Mouse (Mus musculus) MEL (cell line): ENCODE data around the gene Olfr875. TPM values are rescaled to one million over a fixed set of nuclear protein-coding genes. Genes with fewer than 3 reads are reported as not detected.
"Not testable (repeated sequence)": the region's sequence is repeated elsewhere in the genome, so short reads cannot be mapped to it uniquely, and the experiment has no call there.

Source experiments
- DNase-seq: peaks from one replicate; pipeline ENCODE4 v3.0.0; 2011; ENCODE audit warnings: low read depth, low spot score
- H3K27ac ChIP-seq: 2 replicates; pipeline ENCODE4 v1.5.1; 2012; ENCODE audit warnings: low read depth, mild to moderate bottlenecking, control low read depth, low read length, moderate library complexity; ENCODE audit not compliant: control insufficient read depth
- H3K27me3 ChIP-seq, 2 experiments: fragments of 150-350 bp in 1 of 2; sonication (generic) in 1 of 2; 2 replicates each; pipeline ENCODE4 v1.6.1; 2012; ENCODE audit warnings: low read length in 2 of 2, mild to moderate bottlenecking in 2 of 2, improper control_type of control experiment in 1 of 2, moderate library complexity in 1 of 2; ENCODE audit not compliant: insufficient read depth in 2 of 2, control insufficient read depth in 1 of 2
- H3K36me3 ChIP-seq, 2 experiments: 2 replicates each; pipeline ENCODE4 v1.6.1; 2012 to 2014; ENCODE audit warnings: low read length in 2 of 2, improper control_type of control experiment in 1 of 2, inconsistent platforms in 1 of 2, mild to moderate bottlenecking in 1 of 2; ENCODE audit not compliant: insufficient read depth in 2 of 2, control insufficient read depth in 1 of 2
- H3K4me1 ChIP-seq, 2 experiments: fragments of 150-350 bp in 1 of 2; sonication (generic) in 1 of 2; 2 replicates each; pipeline ENCODE4 v1.6.1; 2012; ENCODE audit warnings: low read length in 2 of 2, improper control_type of control experiment in 1 of 2, mild to moderate bottlenecking in 1 of 2; ENCODE audit not compliant: insufficient read depth in 2 of 2, control insufficient read depth in 1 of 2
- H3K4me3 ChIP-seq, 2 experiments: fragments of 150-350 bp in 1 of 2; sonication (generic) in 1 of 2; 2 replicates each; pipeline ENCODE4 v1.5.1; 2012; ENCODE audit warnings: low read depth in 2 of 2, low read length in 2 of 2, mild to moderate bottlenecking in 2 of 2, moderate library complexity in 2 of 2, control low read depth in 1 of 2, improper control_type of control experiment in 1 of 2; ENCODE audit not compliant: control insufficient read depth in 1 of 2, insufficient read depth in 1 of 2
- H3K79me2 ChIP-seq: 2 replicates; pipeline ENCODE4 v1.6.1; 2012; ENCODE audit warnings: mild to moderate bottlenecking, low read length, moderate library complexity; ENCODE audit not compliant: control insufficient read depth, poor library complexity, insufficient read depth
- H3K9ac ChIP-seq: 2 replicates; pipeline ENCODE4 v1.6.1; 2012; ENCODE audit warnings: low read depth, mild to moderate bottlenecking, control low read depth, low read length, moderate library complexity; ENCODE audit not compliant: control insufficient read depth, poor library complexity, severe bottlenecking
- H3K9me3 ChIP-seq: fragments of 150-350 bp; sonication (generic); replicated peaks from 2 replicates; pipeline ENCODE4 v1.6.1; 2012; ENCODE audit warnings: mild to moderate bottlenecking, low read length, improper control_type of control experiment, moderate library complexity; ENCODE audit not compliant: insufficient read depth
- BHLHE40 ChIP-seq: IDR thresholded peaks from 2 replicates; pipeline ENCODE4 v1.6.1; 2012; ENCODE audit warnings: low read depth, mild to moderate bottlenecking, inconsistent platforms, low read length, improper control_type of control experiment, borderline replicate concordance
- CHD1 ChIP-seq: IDR thresholded peaks from 2 replicates; pipeline ENCODE4 v1.6.1; 2012; ENCODE audit warnings: low read depth, mild to moderate bottlenecking, inconsistent platforms, low read length, improper control_type of control experiment
- CHD2 ChIP-seq: IDR thresholded peaks from 2 replicates; pipeline ENCODE4 v1.6.1; 2011; ENCODE audit warnings: low read length, improper control_type of control experiment
- CTCF ChIP-seq, 3 experiments: IDR thresholded peaks in 2 of 3; conservative IDR thresholded peaks in 1 of 3; 2 replicates each; pipeline ENCODE4 v1.5.1; 2011 to 2012; ENCODE audit warnings: low read length in 3 of 3, low read depth in 2 of 3, mild to moderate bottlenecking in 2 of 3, improper control_type of control experiment in 1 of 3, inconsistent platforms in 1 of 3, mixed read lengths in 1 of 3, moderate library complexity in 1 of 3; ENCODE audit not compliant: control insufficient read depth in 1 of 3, insufficient read depth in 1 of 3, poor library complexity in 1 of 3, severe bottlenecking in 1 of 3
- E2F4 ChIP-seq: IDR thresholded peaks from 2 replicates; pipeline ENCODE4 v1.6.1; 2011; ENCODE audit warnings: low read depth, low read length, improper control_type of control experiment, borderline replicate concordance
- GABPA ChIP-seq: IDR thresholded peaks from 2 replicates; pipeline ENCODE4 v1.6.1; 2012; ENCODE audit warnings: low read depth, mild to moderate bottlenecking, inconsistent platforms, low read length, improper control_type of control experiment, moderate library complexity
- JUND ChIP-seq: IDR thresholded peaks from 2 replicates; pipeline ENCODE4 v1.6.1; 2011; ENCODE audit warnings: low read depth, mild to moderate bottlenecking, improper control_type of control experiment, low read length
- MXI1 ChIP-seq: IDR thresholded peaks from 2 replicates; pipeline ENCODE4 v1.6.1; 2011; ENCODE audit warnings: mild to moderate bottlenecking, low read depth, low read length, improper control_type of control experiment
- NELFE ChIP-seq: IDR thresholded peaks from 2 replicates; pipeline ENCODE4 v1.6.1; 2011; ENCODE audit warnings: low read depth, low read length, improper control_type of control experiment
- POLR2A ChIP-seq, 2 experiments: IDR thresholded peaks; 2 replicates each; pipeline ENCODE4 v1.6.1; 2011 to 2012; ENCODE audit warnings: low read length in 2 of 2, mild to moderate bottlenecking in 2 of 2, control low read depth in 1 of 2, improper control_type of control experiment in 1 of 2, low read depth in 1 of 2, moderate library complexity in 1 of 2; ENCODE audit not compliant: control insufficient read depth in 1 of 2, insufficient read depth in 1 of 2, poor library complexity in 1 of 2
- POLR2AphosphoS2 ChIP-seq: IDR thresholded peaks from 2 replicates; pipeline ENCODE4 v1.6.1; 2011; ENCODE audit warnings: low read length, improper control_type of control experiment
- POLR2AphosphoS5 ChIP-seq: IDR thresholded peaks from 2 replicates; pipeline ENCODE4 v1.6.1; 2012; ENCODE audit warnings: low read depth, borderline replicate concordance, mild to moderate bottlenecking, inconsistent platforms, low read length, moderate library complexity, mixed read lengths
- TCF12 ChIP-seq: IDR thresholded peaks from 2 replicates; pipeline ENCODE4 v1.6.1; 2014; ENCODE audit warnings: low read depth, mild to moderate bottlenecking, inconsistent platforms, low read length, improper control_type of control experiment, moderate library complexity
- ZKSCAN1 ChIP-seq: IDR thresholded peaks from 2 replicates; pipeline ENCODE4 v1.6.1; 2012; ENCODE audit warnings: low read depth, mild to moderate bottlenecking, inconsistent platforms, low read length, improper control_type of control experiment, moderate library complexity
- polyA plus RNA-seq, 2 experiments: library from polyadenylated mRNA; stranded (reverse) in 1 of 2; unstranded in 1 of 2; fragments of >175 nt in 1 of 2; fragments of >200 nt in 1 of 2; gene quantifications; 2 replicates each; pipeline versions ENCODE4 v1.2.1 to v1.2.4; 2012; ENCODE audit warnings: low replicate concordance in 2 of 2, low read depth in 1 of 2; ENCODE audit not compliant: insufficient read length in 2 of 2, insufficient read depth in 1 of 2, missing spikeins in 1 of 2
- total RNA-seq: library from RNA; depleted of rRNA; stranded (reverse); fragments of 300-350 nt; gene quantifications from 2 replicates; pipeline ENCODE4 v1.2.3, GENCODE M21; 2012

Gene Olfr875
- total and polyA plus RNA-seq, 3 experiments: not detected

DNA sequence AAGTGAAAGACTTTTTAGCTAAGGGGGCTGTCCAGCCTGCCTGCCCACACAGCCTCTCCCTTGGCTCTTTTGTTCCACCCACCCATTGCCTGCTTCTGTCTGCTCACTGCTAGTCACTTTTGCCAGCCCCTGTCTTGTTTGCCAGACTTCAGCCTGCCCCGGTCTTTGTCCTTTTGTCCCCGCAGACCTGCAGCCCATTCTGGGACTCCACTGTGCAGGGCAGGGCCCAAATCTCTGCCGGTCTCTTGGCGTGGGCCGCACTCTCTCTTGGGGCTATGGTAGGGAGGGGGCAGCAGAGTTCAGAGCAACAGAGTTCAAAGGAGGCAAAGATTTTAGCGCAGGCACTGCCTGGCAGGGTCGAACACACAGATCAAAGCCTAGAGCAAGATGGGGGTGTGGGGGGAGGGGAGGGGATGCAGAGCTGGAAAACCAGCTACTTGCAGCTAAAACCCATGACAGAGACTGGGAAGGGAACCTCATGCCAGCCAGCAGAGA, 11.2 kb downstream of the Olfr875 start:
- Histone ChIP-seq H3K4me1 (no peaks in the 10 kb centered on the region; a peak in 1 of 4 replicates), H3K9ac (no peak overlapping the region)

DNA sequence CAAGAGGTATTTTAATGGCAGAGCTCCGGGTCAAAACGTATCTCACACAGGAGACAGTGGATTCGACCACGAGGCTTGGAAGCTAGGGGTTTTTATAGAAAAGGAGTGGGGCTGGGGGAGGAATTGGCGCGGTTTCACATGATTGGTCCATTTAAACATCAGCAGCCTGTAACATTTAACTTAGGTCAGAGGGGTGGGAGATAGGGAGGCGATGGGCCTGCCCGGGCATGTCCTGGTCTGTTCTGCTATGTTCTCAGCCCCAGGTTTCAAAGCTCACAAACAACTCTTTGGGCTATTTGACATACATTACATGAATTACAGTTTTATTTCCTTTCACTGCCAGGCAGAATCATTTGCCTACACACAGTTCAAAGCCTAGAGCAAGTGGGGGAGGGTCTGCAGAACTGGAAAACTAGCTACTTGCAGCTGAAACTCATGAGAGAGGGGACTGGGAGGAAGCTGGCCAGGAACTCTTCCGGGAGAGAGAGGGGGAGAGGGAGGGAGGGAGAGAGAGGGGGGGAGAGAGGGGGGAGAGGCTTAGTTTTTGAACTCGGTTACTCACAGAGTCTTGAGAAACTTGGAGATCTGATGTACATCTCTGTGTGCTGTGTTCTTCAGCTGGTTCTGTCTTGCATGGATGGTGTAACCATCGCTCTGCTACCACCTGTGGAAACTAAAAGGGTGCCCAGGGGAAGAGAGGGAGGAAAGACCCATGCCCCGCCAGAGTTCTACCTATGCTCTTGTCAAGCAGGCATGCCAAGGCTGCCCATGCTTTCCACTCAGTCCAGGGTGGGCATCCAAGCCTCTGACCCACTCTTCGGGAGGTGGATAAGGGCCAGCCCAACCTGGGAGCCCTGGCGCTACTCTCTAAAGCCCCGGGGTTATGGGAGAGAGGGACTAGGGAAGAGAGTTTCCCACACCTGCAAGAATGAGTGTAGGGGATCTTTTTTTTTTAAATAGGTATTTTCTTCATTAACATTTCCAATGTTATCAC, 12.0 kb downstream of the Olfr875 start:
- not testable (repeated sequence) for H3K79me2 ChIP-seq, DNase-seq, H3K27me3 ChIP-seq, H3K27ac ChIP-seq, H3K4me3 ChIP-seq, H3K36me3 ChIP-seq, H3K9me3 ChIP-seq, H3K9ac ChIP-seq, H3K4me1 ChIP-seq

More for the DNA sequence above, 11.2 kb downstream of the Olfr875 start:
- H3K79me2 ChIP-seq: no peaks in the 10 kb centered on the region
- H3K27me3 ChIP-seq: no peaks in the 10 kb centered on the region; a peak in 1 of 4 replicates
- H3K9me3 ChIP-seq: no peaks in the 10 kb centered on the region
- DNase-seq: no peak
- no peak overlapping the region for H3K4me3 ChIP-seq
- no peaks in the 10 kb centered on the region for H3K36me3 ChIP-seq
- H3K27ac ChIP-seq: no peak overlapping the region
- TF ChIP-seq MXI1: no peak
- TF ChIP-seq CHD1: no peak
- TF ChIP-seq BHLHE40: no peak
- TF ChIP-seq CTCF (IDR thresholded peaks at IDR 0.05 in 2 of 3, conservative IDR thresholded peaks at IDR 0.05 in 1 of 3; ENCODE audit: control insufficient read depth in 1 of 3, insufficient read depth in 1 of 3, low read depth in 2 of 3, low read length in 3 of 3, poor library complexity in 1 of 3, severe bottlenecking in 1 of 3): no peak
- no peak for TF ChIP-seq CHD2
- TF ChIP-seq E2F4: no peak
- no peak for TF ChIP-seq ZKSCAN1
- TF ChIP-seq POLR2A (IDR thresholded peaks at IDR 0.05; ENCODE audit: control insufficient read depth in 1 of 2, insufficient read depth in 1 of 2, low read depth in 1 of 2, low read length in 2 of 2, poor library complexity in 1 of 2): no peak
- TF ChIP-seq TCF12: no peak

DNA sequence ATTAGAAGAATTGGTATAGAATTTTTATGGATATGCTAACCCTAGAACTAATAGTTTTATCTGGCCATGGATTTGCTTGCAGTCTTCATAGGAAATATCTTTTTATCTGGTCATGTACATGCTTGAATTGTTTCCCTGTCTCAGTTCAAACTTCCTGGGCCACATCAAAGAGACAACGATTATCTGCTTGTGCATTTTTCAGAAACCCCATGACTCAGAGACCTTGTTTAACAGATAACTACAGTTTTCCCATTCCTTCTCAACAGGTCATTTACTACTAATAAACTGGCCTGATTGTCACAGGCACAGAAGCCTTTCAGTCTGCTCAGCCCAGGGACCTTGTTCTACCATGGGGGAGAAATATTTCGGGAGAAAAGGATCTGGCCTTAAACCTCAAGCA, 14.8 kb downstream of the Olfr875 start:
- no peak for DNase-seq
- Histone ChIP-seq H3K27ac (no peak overlapping the region), H3K9ac (no peak overlapping the region), H3K79me2 (no peaks in the 10 kb centered on the region), H3K9me3 (no peaks in the 10 kb centered on the region), H3K27me3 (no peaks in the 10 kb centered on the region; a peak in 1 of 4 replicates), H3K4me1 (no peaks in the 10 kb centered on the region; a peak in 1 of 4 replicates), H3K4me3 (no peak overlapping the region), H3K36me3 (no peaks in the 10 kb centered on the region)
- TF ChIP-seq POLR2AphosphoS5: no peak
- TF ChIP-seq GABPA: no peak
- TF ChIP-seq POLR2A (IDR thresholded peaks at IDR 0.05; ENCODE audit: control insufficient read depth in 1 of 2, insufficient read depth in 1 of 2, low read depth in 1 of 2, low read length in 2 of 2, poor library complexity in 1 of 2): no peak
- TF ChIP-seq CTCF (IDR thresholded peaks at IDR 0.05 in 2 of 3, conservative IDR thresholded peaks at IDR 0.05 in 1 of 3; ENCODE audit: control insufficient read depth in 1 of 3, insufficient read depth in 1 of 3, low read depth in 2 of 3, low read length in 3 of 3, poor library complexity in 1 of 3, severe bottlenecking in 1 of 3): no peak
- no peak for TF ChIP-seq JUND
- no peak for TF ChIP-seq TCF12
- TF ChIP-seq ZKSCAN1: no peak
- no peak for TF ChIP-seq POLR2AphosphoS2
- no peak for TF ChIP-seq NELFE
